Mouse (Mus musculus): ENCODE results near the gene H2afj.

DNA sequence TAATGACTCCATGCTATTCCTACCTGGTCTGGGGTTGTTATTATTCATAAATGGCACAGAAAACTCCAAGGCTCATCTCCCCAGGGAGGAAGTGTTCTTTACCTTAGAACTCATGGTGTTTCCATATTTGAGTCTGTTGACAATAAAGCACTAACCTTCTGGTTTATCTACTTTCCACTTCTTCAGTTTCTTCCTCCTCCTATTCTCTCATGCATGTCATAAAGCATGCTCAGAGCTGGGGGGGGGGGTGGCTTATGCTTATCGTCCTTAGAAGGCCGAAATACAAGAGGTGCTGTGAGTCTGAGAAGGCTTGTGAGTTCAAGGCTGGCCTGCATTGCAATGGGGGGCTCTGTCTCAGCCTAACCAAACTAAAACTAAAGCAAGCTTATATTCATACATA lies 47.1 kb downstream of the H2afj start:
- no peak for TF ChIP-seq POLR2A (IDR thresholded peaks at IDR 0.05; ENCODE audit: insufficient read depth, low read depth, low read length)
- TF ChIP-seq CTCF (IDR thresholded peaks at IDR 0.05): no peak
